Mouse (Mus musculus) urinary bladder, postnatal 36 days (tissue): ENCODE data around the gene Hps1.

Source experiments
- DNase-seq, 2 experiments: peaks; one replicate each; pipeline ENCODE4 v3.0.0; 2022; ENCODE audit warnings: low spot score in 2 of 2, mixed read lengths in 1 of 2

Gene Hps1

GRCm38 (mm10) chr19:42718101-42718500 lies 61.7 kb downstream of the Hps1 start:
- DNase-seq, result no peak

- DNase-seq, result no peak
Measured at GRCm38 (mm10) chr19:42717668-42718067, 62.1 kb downstream of the Hps1 start.

GRCm38 (mm10) chr19:42716507-42716906 lies 63.3 kb downstream of the Hps1 start:
- DNase-seq, result no peak

GRCm38 (mm10) chr19:42713770-42714169 lies 66.0 kb downstream of the Hps1 start:
- no peak for DNase-seq
